Mouse (Mus musculus): ENCODE measurements around the gene Soat1.
"Not testable (repeated sequence)": the region's sequence is repeated elsewhere in the genome, so short reads cannot be mapped to it uniquely, and the experiment has no call there.

The Soat1 gene

GRCm38 (mm10) chr1:156473961-156474503, at the start of gene Soat1:
Soat1 (minus strand) TSS chr1:156474331.
- peak; percentile 73 for DNase-seq

GRCm38 (mm10) chr1:156523842-156524241, 49.7 kb upstream of the Soat1 start, which contains the start of gene Gm10031:
Gm10031 (plus strand) TSS chr1:156524012.
- DNase-seq: not testable (repeated sequence)

GRCm38 (mm10) chr1:156521796-156522517, 47.8 kb upstream of the Soat1 start:
- no peak for DNase-seq

GRCm38 (mm10) chr1:156520136-156520780, 46.1 kb upstream of the Soat1 start:
- DNase-seq: no peak

GRCm38 (mm10) chr1:156507753-156508152, 33.6 kb upstream of the Soat1 start:
- DNase-seq: no peak

GRCm38 (mm10) chr1:156505901-156506300, 31.8 kb upstream of the Soat1 start:
- DNase-seq: no peak

- no peak for DNase-seq
Measured at GRCm38 (mm10) chr1:156504945-156505523, 30.9 kb upstream of the Soat1 start.

GRCm38 (mm10) chr1:156496910-156497309, 22.8 kb upstream of the Soat1 start:
- no peak for DNase-seq

- no peak for DNase-seq
Measured at GRCm38 (mm10) chr1:156495025-156495424, 20.9 kb upstream of the Soat1 start.

- DNase-seq: no peak
Measured at GRCm38 (mm10) chr1:156491226-156491796, 17.2 kb upstream of the Soat1 start.

- DNase-seq: no peak
Measured at GRCm38 (mm10) chr1:156488031-156488430, 13.9 kb upstream of the Soat1 start.

GRCm38 (mm10) chr1:156487498-156487897, 13.4 kb upstream of the Soat1 start:
- DNase-seq: no peak

GRCm38 (mm10) chr1:156481826-156482225, 7.7 kb upstream of the Soat1 start:
- no peak for DNase-seq

GRCm38 (mm10) chr1:156476535-156476934, 2.4 kb upstream of the Soat1 start:
- DNase-seq: no peak

- no peak for DNase-seq
Measured at GRCm38 (mm10) chr1:156476016-156476415, 1.9 kb upstream of the Soat1 start.

GRCm38 (mm10) chr1:156474854-156475253, 723 bp upstream of the Soat1 start:
- no peak for DNase-seq

- DNase-seq: no peak
Measured at GRCm38 (mm10) chr1:156473003-156473402, 1.1 kb downstream of the Soat1 start.

- no peak for DNase-seq
Measured at GRCm38 (mm10) chr1:156471955-156472354, 2.2 kb downstream of the Soat1 start.

GRCm38 (mm10) chr1:156471071-156471470, 3.1 kb downstream of the Soat1 start:
- DNase-seq: no peak

- no peak for DNase-seq
Measured at GRCm38 (mm10) chr1:156470557-156470956, 3.6 kb downstream of the Soat1 start.

GRCm38 (mm10) chr1:156468576-156468975, 5.6 kb downstream of the Soat1 start:
- no peak for DNase-seq

- DNase-seq: no peak
Measured at GRCm38 (mm10) chr1:156467655-156468255, 6.4 kb downstream of the Soat1 start.

- no peak for DNase-seq
Measured at GRCm38 (mm10) chr1:156464963-156465362, 9.2 kb downstream of the Soat1 start.

Data from cerebellum, adult 11 months (tissue).